11 mouse cellular contexts compared by ENCODE assay signal in genomic region chr5:21217453-21218294, GRCm38 (mm10). TPM values are rescaled to one million over a fixed set of nuclear protein-coding genes. Genes with fewer than 3 reads are reported as not detected.
A peak's percentile ranks its signal among the peaks of the same experiment; 100 is the strongest.
DNase-seq lines count a peak whose midpoint lies in the region; ATAC-seq lines count a peak whose summit lies in the region.
"Had no signal": no experiment of that assay in that cellular context is flagged by ENCODE, and none has a peak within 500 bp of the region (broad histone marks: within the 10 kb centered on the region; RNA-seq: fewer than 3 reads in every experiment).

No protein-coding gene starts in this region.

- H3K9me3 ChIP-seq in midbrain, embryonic 11.5 days (ENCODE audit: control insufficient read depth, low read length): no peaks in the 10 kb centered on the region
- H3K9me3 ChIP-seq: embryonic facial prominence, embryonic 15.5 days had no signal

- no peaks in the 10 kb centered on the region for H3K36me3 ChIP-seq in midbrain, embryonic 11.5 days (ENCODE audit: control insufficient read depth, insufficient read depth, low read length)
- H3K36me3 ChIP-seq: embryonic facial prominence, embryonic 15.5 days had no signal

- 0 out of 2 replicates have a peak, but pooled peaks have one; percentile 52 for ATAC-seq in erythroid progenitor cell, adult 5-6 weeks (replicated peaks; ENCODE audit: low FRiP score, poor library complexity, severe bottlenecking)
- ATAC-seq in midbrain, embryonic 11.5 days (ENCODE audit: low FRiP score): no peak

- H3K4me1 ChIP-seq in midbrain, embryonic 11.5 days (ENCODE audit: control insufficient read depth, insufficient read depth, low read length): no peaks in the 10 kb centered on the region
- H3K4me1 ChIP-seq: embryonic facial prominence, embryonic 15.5 days had no signal

- no peak overlapping the region for H3K9ac ChIP-seq in midbrain, embryonic 11.5 days (ENCODE audit: low read length)
- H3K9ac ChIP-seq: embryonic facial prominence, embryonic 15.5 days had no signal

- 84% methylated on average over 14 of the region's 14 CpGs for WGBS in midbrain, embryonic 11.5 days

- no peaks in the 10 kb centered on the region for H3K27me3 ChIP-seq in midbrain, embryonic 11.5 days (ENCODE audit: control insufficient read depth, insufficient read depth, low read length)
- H3K27me3 ChIP-seq: embryonic facial prominence, embryonic 15.5 days had no signal

- H3K4me3 ChIP-seq in midbrain, embryonic 11.5 days (ENCODE audit: low read depth, low read length): no peak overlapping the region
- H3K4me3 ChIP-seq: embryonic facial prominence, embryonic 15.5 days had no signal

- no peak overlapping the region for H3K27ac ChIP-seq in midbrain, embryonic 11.5 days (ENCODE audit: low read depth, low read length)
- H3K27ac ChIP-seq: embryonic facial prominence, embryonic 15.5 days had no signal

- H3K4me2 ChIP-seq in midbrain, embryonic 11.5 days: no peak overlapping the region
- H3K4me2 ChIP-seq: embryonic facial prominence, embryonic 15.5 days had no signal

- DNase-seq in spleen, adult 12 weeks (ENCODE audit: low spot score): peak; percentile 8
- DNase-seq in spleen, postnatal 10 days (ENCODE audit: low spot score in 2 of 2): no peak
- DNase-seq in lung, adult 18-20 months: peak; percentile 42 to 61
- DNase-seq in telencephalon, adult 2 months (ENCODE audit: low read depth, low spot score): peak; percentile 9
- no peak for DNase-seq in midbrain, embryonic 11.5 days (ENCODE audit: low spot score, missing footprints)
- DNase-seq in thymus, postnatal 14 days: no peak
- DNase-seq: gastrocnemius, postnatal 36 days; heart, postnatal 4 days; midbrain, embryonic 14.5 days had no signal

RNA-seq across cellular contexts. Expression of gene Gsap, which starts 31.6 kb away (rescaled TPM):
- 3.2 and 7.5 TPM in 2 replicates for total RNA-seq in erythroid progenitor cell, adult 5-6 weeks (2015; ENCODE audit: low replicate concordance)
- total RNA-seq in erythroid progenitor cell, adult 5-6 weeks (2017; ENCODE audit: low replicate concordance): 2.3 and 3.9 TPM in 2 replicates
- polyA plus RNA-seq in midbrain, embryonic 11.5 days (2014; fragmentation: Nextera tagmentation; extraction: Ambion mirVana): 2.4 TPM in 2 replicates

Comparison
In these comparisons a context has a peak if more than half of its experiments do, and no peak if none do; other contexts are left out.
1. DNase-seq: peak in spleen, adult 12 weeks (single experiment), lung, adult 18-20 months (2 of 2) and telencephalon, adult 2 months (single experiment); none in spleen, postnatal 10 days (0 of 2), midbrain, embryonic 11.5 days (single experiment) and thymus, postnatal 14 days (single experiment).